Mouse (Mus musculus) common myeloid progenitor, adult 5-6 weeks (primary cell): ENCODE measurements around the gene Opcml. TPM values are rescaled to one million over a fixed set of nuclear protein-coding genes. Genes with fewer than 3 reads are reported as not detected.
A peak's percentile ranks its signal among the peaks of the same experiment; 100 is the strongest.

Source experiments
- ATAC-seq: replicated peaks from 2 replicates; pipeline ENCODE4 v1.8.0; 2016; ENCODE audit warnings: low read depth, mild to moderate bottlenecking, moderate TSS enrichment, inconsistent platforms; ENCODE audit not compliant: poor library complexity, severe bottlenecking
- total RNA-seq: library from RNA; stranded (forward); fragments of 200-1000, 187-1606 nt; gene quantifications from 2 replicates; pipeline ENCODE4 v1.2.3, GENCODE M21; 2017

Opcml gene
- total RNA-seq, 1 experiment from 2014 or later, result not detected

DNA sequence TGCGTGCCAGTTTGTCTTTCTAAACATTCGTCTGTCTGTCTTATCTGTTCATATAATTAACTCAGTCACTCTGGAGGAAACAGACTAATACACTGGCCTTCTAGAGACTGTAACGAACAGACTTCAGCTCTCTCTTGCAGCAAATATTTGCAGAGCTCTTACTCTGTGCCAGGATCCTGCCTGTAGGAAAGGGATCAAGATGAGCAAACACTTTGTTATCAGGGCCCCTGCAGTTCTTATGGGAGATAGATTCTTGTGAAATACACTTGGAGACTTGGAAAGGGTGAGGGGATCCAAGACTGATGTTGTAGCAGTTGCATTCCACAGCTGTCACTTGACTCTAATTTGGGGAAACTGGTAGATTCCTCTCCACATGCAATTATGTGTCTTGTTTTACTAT is 604.6 kb downstream of the Opcml start:
- ATAC-seq, result no peak

DNA sequence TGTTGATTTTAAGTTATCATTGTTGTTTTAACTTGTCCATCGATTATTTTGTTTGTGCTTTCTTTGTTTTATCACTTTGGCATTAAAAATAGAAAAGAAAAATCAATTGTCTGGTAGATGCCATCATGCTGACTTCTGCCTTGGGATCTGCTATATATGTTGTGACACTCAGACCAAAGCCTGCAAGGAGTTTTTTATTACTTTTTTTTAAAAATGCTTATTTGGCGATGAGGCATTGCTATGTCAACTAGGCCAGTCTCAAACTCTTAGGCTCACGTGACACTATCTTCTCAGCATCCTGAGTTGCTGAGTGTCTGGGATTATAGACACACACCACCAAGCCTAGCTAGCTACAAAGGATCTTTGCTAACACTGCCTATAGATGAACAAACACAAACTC is 605.1 kb downstream of the Opcml start:
- ATAC-seq, result no peak

DNA sequence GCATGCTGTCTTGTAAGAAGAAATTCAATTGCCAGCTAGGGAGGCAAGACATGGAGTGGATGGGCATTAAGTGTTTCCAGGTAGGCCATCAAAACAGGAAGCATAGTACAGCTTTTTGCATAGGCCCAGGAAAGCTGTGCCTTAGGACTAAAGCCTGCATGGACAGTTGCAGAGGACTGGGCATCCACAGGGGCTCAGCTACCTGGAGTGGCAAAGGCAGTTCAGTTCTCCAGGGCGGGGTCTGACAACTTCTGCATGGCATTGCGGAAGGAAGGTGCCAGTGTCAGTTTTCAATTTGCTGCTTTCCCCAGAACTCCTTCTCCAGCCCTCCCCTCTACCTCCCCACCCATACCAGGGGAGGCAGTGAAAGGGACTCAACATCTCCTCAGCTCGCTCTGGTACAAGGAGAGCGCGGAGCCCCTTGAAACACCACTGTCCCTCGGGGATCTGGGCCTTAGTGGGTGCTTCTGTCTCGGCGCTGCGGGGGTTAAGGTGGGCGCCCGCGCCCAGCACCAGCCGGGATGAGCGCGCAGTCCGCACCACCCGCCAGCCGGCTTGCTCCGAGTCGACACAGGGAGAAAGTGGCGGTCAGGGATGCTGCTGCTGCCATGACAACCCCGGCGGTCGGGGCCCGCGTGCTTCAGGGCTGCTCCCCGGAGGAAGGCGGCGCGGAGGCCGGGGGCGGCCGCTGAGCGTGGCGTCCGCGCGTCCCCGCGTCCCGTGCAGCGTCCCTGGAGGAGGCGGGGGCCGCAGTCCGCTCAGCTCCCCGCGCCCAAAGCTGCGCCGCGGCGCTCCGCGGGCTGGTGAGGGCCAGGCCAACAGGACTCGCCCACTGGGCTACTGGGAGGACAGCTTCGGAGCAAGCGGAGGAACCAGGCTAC is 612.4 kb downstream of the Opcml start:
- no peak for ATAC-seq

DNA sequence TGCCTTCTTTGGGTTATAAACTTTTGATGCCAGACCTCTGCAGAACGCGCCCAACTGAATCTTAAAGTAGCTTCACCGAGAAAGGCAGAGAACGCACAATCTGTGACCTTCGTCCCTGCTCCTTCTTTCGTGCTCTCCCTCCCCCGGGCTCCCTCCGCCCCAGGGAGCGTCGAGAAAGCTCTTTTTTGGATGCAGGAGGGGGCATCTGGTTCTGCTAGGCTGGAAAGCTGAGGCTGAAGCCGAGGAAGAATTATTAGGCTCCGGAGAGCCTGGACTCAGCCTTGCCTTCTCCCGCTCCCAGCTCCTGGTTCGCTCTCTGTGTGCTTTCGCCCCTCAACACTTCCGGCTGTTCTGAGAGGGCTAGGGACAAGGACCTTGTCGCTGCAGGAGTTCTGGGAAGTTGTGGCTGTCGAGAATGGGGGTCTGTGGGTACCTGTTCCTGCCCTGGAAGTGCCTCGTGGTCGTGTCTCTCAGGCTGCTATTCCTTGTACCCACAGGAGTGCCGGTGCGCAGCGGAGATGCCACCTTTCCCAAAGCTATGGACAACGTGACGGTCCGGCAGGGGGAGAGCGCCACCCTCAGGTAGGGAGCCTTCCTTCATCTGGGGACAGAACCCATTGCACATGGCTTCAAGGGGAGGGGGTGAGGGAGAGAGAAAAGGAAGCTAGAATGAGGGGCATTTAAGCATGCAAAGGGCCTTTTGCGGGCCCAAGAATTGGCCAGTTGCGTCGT is 613.4 kb downstream of the Opcml start:
- ATAC-seq, result no peak

DNA sequence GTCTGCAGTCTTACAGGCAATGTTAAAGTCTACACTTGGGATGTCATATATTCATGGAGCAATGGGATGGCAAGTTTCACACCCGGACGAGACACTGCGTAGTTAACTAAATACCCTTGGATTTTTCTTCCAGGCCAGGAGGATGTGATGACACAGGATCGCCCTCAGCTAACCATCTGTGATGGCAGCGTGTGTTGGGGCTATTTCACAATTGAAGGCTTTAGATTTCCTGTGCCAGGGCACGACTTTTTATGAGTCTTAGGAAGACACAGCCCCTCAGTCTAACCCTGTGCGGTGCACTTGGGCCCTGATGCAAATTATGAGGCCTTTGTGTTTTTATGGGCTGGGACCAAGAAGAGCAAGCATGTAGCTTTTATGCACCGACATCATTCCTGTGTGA is 614.0 kb downstream of the Opcml start:
- no peak for ATAC-seq

DNA sequence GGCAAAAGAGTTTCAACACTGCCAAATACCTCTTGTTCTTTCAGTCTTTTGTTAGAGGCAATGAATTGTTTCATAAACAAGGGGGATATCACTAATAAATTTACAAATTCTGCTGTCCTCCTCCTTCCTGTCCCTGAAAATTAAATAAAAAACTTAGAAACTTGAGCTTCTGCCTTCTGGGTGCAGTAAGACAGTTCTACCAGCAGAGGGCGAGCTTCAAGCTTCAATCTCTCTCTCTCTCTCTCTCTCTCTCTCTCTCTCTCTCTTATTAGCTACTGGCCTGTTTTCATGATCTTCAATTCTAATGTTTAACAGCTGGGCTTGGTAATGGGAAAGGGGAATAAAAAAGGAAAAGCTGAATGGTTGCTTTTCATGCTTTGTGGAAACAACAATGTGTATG is 615.2 kb downstream of the Opcml start:
- ATAC-seq, result 0 out of 2 replicates have a peak, but pooled peaks have one; percentile 50

DNA sequence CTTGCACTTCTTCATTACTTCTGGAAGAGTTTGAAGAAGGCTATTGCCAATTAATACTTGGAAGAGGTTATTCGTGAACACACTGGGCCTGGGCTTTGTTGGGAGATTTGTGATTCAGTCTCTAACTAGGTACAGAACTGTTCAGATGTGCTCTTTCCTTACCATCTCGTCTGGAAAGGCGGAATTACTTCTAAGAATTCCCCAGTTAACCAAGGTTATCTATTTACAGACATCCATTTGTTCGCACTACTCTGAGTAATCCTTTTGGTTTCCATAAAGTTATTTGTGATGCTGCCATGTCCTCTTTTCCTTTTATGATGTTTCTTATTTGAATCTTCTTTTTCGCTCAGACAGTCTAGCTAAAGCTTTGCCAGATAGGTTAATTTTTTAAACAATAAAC is 630.2 kb downstream of the Opcml start:
- ATAC-seq, result no peak

DNA sequence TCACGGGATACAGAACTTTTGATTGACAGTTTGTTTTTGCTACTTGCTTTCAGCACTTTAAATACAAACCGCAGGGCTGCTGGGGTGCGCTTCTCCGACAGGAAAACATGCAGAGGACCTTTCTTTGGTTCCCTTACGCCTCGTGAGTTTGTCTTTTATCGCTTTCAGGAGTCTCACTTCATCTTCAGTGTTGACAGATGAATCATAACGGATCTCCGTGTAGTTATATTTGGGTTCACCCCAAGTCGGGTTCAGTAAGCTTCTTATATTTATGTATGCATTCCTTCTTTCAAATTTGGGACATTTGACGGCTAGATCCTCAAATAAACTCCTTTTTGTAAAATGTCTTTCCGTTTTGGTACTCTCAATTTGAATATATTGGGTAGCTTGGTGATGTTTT is 632.8 kb downstream of the Opcml start:
- no peak for ATAC-seq

DNA sequence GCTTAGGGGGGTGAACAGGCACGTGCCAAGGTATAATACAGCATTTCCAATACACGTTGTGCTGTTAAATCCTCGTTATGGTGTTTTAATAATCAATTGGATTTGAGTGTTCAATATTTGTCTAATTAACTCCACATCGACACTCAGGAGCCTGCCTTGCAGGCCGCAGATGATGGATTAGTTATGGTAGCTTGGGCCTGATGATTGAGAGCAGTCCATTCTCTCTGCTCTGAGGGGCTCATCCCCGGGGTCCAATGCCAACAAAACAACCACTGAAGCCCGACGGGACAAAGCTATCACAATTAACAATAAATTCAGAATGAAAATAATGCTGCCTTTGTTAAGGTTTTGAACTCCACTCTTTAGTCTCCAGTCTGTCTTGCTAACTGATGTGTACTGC is 641.6 kb downstream of the Opcml start:
- ATAC-seq, result no peak

DNA sequence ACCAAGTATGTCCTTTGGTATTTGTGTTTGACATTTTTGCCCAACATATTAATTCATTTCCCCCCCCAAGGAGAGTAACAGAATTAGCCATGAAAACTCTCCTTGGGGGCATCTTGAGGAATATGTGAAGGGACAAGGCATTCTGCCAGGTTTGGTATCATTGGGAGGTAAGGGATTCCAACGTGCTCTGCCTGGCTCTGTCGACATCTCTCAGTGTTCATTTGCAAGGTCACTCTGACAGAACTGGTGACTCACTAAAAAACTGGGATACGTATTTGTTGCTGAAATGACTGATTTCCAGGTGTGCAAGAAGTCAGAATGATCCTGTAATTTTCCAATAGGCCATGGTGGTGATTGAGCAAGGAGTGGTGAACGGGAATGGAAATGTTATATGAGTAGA is 648.2 kb downstream of the Opcml start:
- no peak for ATAC-seq

DNA sequence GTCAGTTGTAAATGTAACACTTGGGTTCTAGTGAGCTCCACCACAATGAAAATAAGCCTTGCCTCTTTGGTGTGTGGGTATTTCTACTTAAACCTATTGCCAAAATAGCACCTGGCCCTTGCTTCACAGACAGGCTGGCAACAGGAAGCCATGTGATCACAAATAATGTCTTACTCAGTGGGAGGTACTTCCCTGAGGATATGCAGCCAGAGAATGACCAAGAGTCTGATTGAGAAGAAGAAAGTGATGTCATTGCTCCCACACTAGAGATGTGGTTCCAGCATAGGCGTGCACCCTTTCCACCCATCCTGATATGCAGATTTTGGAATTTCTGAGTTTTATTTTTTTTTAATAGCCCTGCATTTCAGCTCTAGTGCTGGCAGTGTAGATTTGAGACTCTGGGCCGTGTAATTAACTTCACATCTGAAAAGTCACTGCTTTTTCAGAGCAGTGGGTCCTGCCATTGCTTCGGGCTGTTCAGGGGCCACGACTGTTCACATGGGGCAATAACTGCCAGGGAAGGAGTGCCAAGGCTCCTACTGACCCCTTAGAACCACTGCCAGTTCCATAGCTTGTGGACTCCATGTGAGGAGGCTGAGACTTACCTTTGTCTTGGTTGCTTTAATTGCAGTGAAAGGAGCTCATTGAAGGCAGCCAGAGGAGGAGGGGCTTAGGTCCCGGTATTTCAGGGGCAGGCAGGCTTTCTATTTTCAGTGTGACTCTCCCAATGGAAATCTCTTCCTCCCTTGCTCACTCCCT is 649.0 kb downstream of the Opcml start:
- ATAC-seq, result no peak

DNA sequence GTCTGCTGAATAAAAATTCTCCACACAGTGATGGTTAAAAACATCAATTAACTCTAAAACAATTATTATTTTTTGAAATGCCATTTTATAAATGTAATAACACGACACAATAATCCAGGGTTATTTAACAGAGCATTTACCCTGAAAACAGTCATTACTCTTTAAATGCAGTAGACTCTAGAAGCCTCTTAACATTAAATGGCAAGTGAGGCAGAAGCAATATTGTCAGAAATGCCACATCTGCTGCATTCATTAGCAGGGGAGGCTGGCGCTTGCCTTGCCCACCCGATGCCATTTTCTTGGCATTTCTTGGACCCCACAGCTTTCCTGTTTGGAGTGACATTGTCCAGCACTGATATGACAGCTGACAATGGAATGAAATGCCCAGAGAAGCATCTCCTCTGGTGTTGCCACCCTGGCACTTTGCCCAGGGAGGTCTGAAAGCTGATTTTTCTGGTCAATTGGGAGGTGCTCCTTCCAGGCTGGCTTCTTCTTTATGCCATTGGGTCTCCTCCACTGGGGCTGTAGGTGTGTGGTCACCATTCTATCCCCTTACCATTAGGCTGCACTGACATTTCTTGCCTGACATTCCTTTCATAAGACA is 649.7 kb downstream of the Opcml start:
- ATAC-seq, result no peak

DNA sequence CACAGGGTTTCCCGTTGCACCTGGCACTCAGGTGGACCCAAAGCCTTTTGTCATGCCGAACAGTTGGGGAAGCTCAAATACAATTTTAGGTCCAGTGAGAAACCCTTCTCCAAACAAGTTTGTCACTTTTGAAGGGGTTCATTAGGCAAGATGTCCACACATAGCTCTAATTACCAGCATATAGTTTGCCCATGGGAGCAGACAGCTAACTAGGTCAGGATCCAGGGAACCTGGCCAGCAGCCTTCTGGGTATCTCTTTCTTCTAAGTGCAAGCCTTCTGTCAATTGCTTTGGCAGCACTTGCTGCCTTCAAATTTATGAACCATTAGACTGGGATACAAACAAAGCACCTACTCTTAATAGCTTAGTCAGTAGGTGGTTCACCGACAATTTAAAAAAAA is 653.9 kb downstream of the Opcml start:
- ATAC-seq, result no peak

DNA sequence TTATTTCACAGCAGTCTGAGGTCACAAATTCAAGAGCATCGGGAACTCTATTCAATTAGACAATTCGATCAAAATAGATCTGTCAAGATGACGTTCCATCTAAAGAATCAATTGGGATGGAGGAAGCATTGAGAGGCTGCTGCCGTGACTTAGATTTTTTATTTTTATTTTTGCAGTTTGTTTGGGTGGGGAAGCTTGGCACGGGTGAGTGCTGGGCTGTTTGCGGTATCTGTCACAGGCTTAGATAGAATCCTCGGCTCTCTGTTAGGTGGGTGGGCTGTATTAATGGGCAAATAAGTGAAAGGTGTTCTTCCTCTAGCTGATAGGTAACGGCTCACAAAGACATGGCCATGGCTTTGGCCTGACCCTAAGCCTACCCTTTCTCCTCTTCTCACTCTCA is 654.4 kb downstream of the Opcml start:
- no peak for ATAC-seq

DNA sequence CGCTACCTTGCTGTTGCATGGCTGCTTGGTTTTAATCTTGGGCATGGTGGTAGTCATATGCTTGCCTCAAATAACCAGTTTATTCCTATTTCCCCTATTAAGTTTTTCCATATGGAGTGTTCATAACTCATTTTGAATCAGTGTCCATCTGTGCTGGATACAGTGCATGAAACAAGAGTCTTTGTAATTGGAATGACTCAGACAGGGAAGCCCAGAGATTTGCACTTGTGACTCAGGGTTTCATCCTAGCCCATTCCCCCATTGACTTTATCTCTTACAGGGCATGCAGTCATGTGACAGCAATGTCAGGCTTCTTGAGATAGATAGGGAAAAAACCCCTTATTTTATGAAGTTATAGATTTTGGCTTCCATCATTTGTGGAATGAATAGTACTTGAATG is 655.3 kb downstream of the Opcml start:
- ATAC-seq, result no peak

DNA sequence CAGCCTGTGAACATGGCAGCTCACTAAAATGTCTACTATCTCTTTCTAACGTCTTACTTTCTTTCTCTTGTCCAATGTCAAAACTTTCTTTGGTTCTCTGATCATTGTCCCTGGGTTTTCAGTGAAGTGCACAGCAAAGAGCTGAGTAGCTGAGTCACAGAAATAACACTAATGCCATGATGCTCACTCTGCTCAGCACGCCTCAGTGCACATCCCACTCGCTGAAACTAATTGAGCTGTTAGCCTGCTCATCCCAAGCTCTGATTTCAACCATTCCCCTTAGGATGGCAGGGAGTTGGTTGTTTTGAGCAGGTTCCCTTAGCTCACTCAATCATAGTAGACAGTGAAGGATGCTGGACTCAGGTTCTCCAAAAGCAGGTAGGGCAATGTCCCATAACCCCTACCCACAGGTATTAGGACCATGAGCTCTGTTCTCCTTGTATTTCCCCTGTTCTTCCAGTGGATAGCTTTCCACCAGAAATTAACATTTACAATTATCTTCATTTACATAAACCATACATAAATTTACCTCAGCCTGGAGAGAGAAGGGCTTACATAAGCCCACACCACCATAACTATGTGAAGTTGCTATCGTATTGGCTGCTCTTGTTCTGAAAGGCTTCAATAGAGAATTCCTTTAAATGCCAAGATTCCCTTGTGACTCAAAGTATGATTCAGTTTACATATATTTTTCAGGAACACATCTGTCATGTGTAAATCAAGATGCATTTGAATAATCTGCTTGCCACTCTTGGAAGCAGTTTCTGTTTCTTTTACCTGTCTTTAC is 655.9 kb downstream of the Opcml start:
- ATAC-seq, result no peak

DNA sequence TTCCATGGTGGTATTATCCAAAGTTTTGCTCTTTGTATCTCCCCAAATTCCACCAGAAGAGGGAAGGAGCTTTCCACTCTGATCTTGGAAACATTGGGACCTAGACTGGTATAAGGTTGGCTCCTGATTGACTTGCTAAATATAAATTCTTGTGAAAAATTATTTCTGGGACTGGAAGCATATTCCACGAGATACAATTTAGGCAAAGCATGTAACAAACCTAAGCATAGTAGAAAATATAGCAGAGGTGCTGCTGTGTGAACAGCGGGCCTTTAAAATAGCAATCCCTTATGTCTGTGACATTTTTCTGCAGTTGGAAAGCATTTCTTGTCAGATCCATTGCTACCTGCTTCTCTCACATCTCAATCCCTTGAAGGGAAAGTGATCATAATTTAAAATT is 661.9 kb downstream of the Opcml start:
- no peak for ATAC-seq

DNA sequence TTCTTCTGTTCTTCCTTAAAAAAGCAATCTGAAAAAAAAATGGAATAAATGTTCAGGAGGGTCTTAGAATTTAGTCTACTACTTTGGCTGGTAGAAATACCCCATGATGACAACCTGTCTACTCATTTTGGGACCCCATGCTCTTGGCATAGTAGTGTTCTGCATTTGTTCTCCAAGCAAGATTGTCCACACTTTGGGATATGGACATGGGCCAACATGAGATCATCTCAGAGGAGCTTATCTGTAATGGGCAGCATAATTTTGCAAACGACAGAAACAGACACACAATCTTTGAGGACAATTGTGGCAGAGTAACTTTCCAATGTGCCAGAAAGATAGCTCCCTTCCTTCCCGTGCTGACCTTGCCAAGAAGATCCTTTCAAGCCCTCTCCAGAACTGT is 662.5 kb downstream of the Opcml start:
- ATAC-seq, result no peak

DNA sequence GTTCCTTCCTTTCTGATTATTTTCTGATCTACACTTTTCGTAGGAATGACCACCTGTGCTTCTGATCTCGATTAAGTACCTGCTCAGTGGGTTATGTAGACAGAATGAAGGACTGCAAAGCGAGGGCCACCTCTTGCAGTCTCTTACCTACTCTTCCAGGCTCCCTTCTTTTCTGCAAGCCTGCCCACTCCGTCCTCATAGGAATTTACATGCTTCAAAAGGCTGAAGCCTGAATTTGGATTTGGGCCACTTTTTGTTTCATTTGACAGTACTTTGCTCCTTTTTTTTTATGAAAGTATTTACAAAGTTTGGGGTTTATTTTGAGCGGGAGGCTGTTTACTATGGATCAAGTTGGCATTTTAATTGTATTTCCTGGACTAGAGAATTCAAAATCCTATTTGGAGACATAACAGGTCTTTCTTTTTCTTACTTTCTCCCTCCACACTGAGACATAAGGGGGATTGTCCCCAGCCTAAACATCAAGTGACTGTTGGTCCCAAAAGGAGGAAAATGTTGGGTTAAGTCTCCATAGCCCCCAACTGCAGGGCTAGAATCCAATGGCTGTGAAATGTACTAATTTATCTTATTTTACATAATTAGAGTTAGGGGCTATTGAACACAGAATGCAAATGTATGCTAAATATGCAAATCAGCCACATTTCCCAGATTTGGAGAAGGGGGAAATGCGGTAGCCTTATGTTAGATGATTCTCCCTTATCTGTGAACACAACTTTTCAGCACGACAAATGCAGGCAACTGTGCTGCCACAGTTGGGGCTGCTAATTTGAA is 667.6 kb downstream of the Opcml start:
- no peak for ATAC-seq
